Mouse (Mus musculus) intestine, embryonic 16.5 days (tissue): ENCODE results near the gene Camta1. TPM values are rescaled to one million over a fixed set of nuclear protein-coding genes. Genes with fewer than 3 reads are reported as not detected.

ENCODE experiments used
- ATAC-seq: fragments of 200-750 bp; cut with Nextera tagmentation; 2 replicates; pipeline ENCODE4 v1.8.0; 2017; ENCODE audit warnings: moderate TSS enrichment, moderate library complexity
- H3K27ac ChIP-seq: fragments of 300-500 bp; sonication (generic); 2 replicates; pipeline ENCODE4 v1.5.1; 2014; ENCODE audit warnings: mild to moderate bottlenecking, low read length
- H3K27me3 ChIP-seq: fragments of 300-500 bp; sonication (generic); replicated peaks from 2 replicates; pipeline ENCODE4 v1.6.1; 2014; ENCODE audit warnings: low read length, control low read depth, mixed read lengths; ENCODE audit not compliant: control insufficient read depth, insufficient read depth
- H3K36me3 ChIP-seq: fragments of 300-500 bp; sonication (generic); 2 replicates; pipeline ENCODE4 v1.6.1; 2014; ENCODE audit warnings: low read length, control low read depth; ENCODE audit not compliant: control insufficient read depth, insufficient read depth
- H3K4me1 ChIP-seq: fragments of 300-500 bp; sonication (generic); 2 replicates; pipeline ENCODE4 v1.6.1; 2014; ENCODE audit warnings: low read length, control low read depth, mixed read lengths; ENCODE audit not compliant: control insufficient read depth, insufficient read depth
- H3K4me2 ChIP-seq: fragments of 300-500 bp; sonication (generic); 2 replicates; pipeline ENCODE4 v1.6.1; 2014; ENCODE audit warnings: low read depth, low read length, control low read depth
- H3K4me3 ChIP-seq: fragments of 300-500 bp; sonication (generic); 2 replicates; pipeline ENCODE4 v1.5.1; 2014; ENCODE audit warnings: mild to moderate bottlenecking, low read length
- H3K9ac ChIP-seq: fragments of 300-500 bp; sonication (generic); 2 replicates; pipeline ENCODE4 v1.6.1; 2014; ENCODE audit warnings: low read depth, low read length
- H3K9me3 ChIP-seq: fragments of 300-500 bp; sonication (generic); 2 replicates; pipeline ENCODE4 v1.6.1; 2016; ENCODE audit warnings: low read length, control low read depth; ENCODE audit not compliant: control insufficient read depth
- WGBS: fragments of 180-500 bp; shearing (Covaris S2); extraction: QIAGEN DNeasy Blood & Tissue Kit; methylation state at CpG from one replicate; pipeline ENCODE4 v1.1.7; 2014; 5-methylcytosine and 5-hydroxymethylcytosine counted together
- polyA plus RNA-seq: library from polyadenylated mRNA; unstranded; fragments of >200 nt; fragmentation: Nextera tagmentation; extraction: Ambion mirVana; gene quantifications from 2 replicates; pipeline ENCODE4 v1.2.1, GENCODE M21; 2015

The Camta1 gene
- polyA plus RNA-seq, 1 experiment from 2014 or later = 69.1 TPM

DNA sequence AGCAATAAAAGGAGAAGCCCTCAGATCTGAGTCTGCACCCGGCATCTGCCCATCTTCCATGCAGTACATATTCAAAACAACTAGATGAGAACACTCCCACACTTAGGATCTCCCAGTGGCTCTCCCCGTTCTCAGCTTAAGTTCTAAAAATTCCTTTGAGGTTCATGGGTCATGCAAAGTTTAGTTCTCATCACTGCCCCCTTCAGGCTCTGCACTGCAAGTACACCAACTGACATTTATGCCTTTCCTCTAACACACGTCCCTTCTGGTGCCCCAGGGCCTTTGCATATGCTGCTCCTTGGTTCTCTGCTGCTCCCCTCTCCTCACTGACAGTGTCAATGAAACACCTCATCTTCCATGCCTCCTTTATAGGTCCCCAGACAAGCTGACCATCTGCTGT, 436.5 kb downstream of the Camta1 start:
- no peak overlapping the region for H3K27ac ChIP-seq
- H3K27me3 ChIP-seq = no peaks in the 10 kb centered on the region
- no peak overlapping the region for H3K9ac ChIP-seq
- no peaks in the 10 kb centered on the region for H3K9me3 ChIP-seq
- no peak for ATAC-seq
- no peak overlapping the region for H3K4me2 ChIP-seq
- WGBS = 75% methylated on average over 3 of the region's 3 CpGs
- H3K4me3 ChIP-seq = no peak overlapping the region
- H3K36me3 ChIP-seq = no peaks in the 10 kb centered on the region
- H3K4me1 ChIP-seq = no peaks in the 10 kb centered on the region

DNA sequence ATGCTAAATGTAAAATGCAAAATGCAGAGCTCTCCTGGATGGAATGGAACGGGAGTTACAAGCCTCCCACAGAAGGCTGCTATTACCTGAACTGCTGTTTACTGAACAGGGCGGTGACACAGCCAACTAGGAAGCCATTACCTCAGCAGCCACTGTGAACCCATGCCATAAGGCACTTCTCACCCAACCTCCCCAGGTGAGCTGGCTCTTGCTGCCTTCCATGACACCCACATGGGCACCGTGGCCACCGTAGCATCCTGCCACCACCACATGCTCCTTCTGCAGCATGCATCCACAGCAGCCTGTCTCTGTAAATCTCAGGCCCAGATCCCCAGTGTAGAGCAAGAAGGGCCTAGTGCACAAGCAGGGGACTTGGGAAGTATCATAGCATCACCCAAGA, 438.8 kb downstream of the Camta1 start:
- H3K4me3 ChIP-seq = no peak overlapping the region
- H3K9me3 ChIP-seq = no peaks in the 10 kb centered on the region
- 77% methylated on average over 4 of the region's 4 CpGs for WGBS
- H3K4me1 ChIP-seq = no peaks in the 10 kb centered on the region
- H3K36me3 ChIP-seq = no peaks in the 10 kb centered on the region
- no peak overlapping the region for H3K4me2 ChIP-seq
- no peak overlapping the region for H3K27ac ChIP-seq
- ATAC-seq = no peak
- no peak overlapping the region for H3K9ac ChIP-seq
- H3K27me3 ChIP-seq = no peaks in the 10 kb centered on the region

- H3K27me3 ChIP-seq = no peaks in the 10 kb centered on the region
- H3K9ac ChIP-seq = no peak overlapping the region
- ATAC-seq = no peak
- H3K9me3 ChIP-seq = no peaks in the 10 kb centered on the region
- H3K36me3 ChIP-seq = no peaks in the 10 kb centered on the region
- no peak overlapping the region for H3K27ac ChIP-seq
- H3K4me2 ChIP-seq = no peak overlapping the region
- H3K4me1 ChIP-seq = no peaks in the 10 kb centered on the region
- H3K4me3 ChIP-seq = no peak overlapping the region
- 47% methylated on average over 8 of the region's 8 CpGs for WGBS
These were observed 439.3 kb downstream of the Camta1 start for GRCm38 (mm10) chr4:151422361-151422760.

GRCm38 (mm10) chr4:151418344-151418875, 443.3 kb downstream of the Camta1 start:
- 76% methylated on average over 14 of the region's 14 CpGs for WGBS
- Histone ChIP-seq H3K4me2 (no peak overlapping the region), H3K9me3 (no peaks in the 10 kb centered on the region), H3K9ac (no peak overlapping the region), H3K4me1 (no peaks in the 10 kb centered on the region), H3K36me3 (no peaks in the 10 kb centered on the region), H3K27me3 (no peaks in the 10 kb centered on the region), H3K27ac (no peak overlapping the region), H3K4me3 (no peak overlapping the region)
- ATAC-seq = no peak

DNA sequence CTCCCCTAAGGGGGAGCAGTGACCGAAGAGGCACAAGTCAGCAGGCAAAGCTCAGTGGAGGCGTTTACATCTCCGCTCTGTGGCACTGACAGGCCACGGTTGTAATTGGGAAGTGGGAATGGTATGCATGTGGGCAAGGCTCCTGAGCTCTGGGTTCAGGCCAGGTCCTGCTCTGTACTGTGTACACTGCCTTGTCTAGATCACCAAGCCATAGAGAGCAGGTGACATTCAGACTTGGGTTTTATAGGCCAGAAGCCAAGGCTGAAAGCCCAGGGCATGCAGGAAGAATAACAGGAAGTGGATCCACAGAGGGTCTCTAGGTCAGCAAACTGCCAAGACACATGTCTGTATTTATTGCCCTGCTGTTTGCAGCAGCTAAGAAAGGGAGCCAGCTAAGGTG, 445.9 kb downstream of the Camta1 start:
- Histone ChIP-seq H3K36me3 (no peaks in the 10 kb centered on the region), H3K4me2 (no peak overlapping the region), H3K4me3 (no peak overlapping the region), H3K4me1 (peaks cover 13% of the 10 kb centered on the region), H3K9ac (no peak overlapping the region), H3K9me3 (no peaks in the 10 kb centered on the region), H3K27me3 (no peaks in the 10 kb centered on the region), H3K27ac (no peak overlapping the region)
- 59% methylated on average over 4 of the region's 4 CpGs for WGBS
- peak; percentile 39; the same call in 1 of the 2 replicates for ATAC-seq

GRCm38 (mm10) chr4:151415376-151415775, 446.3 kb downstream of the Camta1 start:
- H3K9me3 ChIP-seq = no peaks in the 10 kb centered on the region
- no peaks in the 10 kb centered on the region for H3K36me3 ChIP-seq
- H3K27me3 ChIP-seq = no peaks in the 10 kb centered on the region
- no peak overlapping the region for H3K4me3 ChIP-seq
- peaks cover 13% of the 10 kb centered on the region for H3K4me1 ChIP-seq
- no peak overlapping the region for H3K9ac ChIP-seq
- H3K27ac ChIP-seq = no peak overlapping the region
- 78% methylated on average over 16 of the region's 16 CpGs for WGBS
- H3K4me2 ChIP-seq = no peak overlapping the region
- no peak for ATAC-seq

- Histone ChIP-seq H3K9me3 (no peaks in the 10 kb centered on the region), H3K4me1 (peaks cover 13% of the 10 kb centered on the region), H3K4me2 (no peak overlapping the region), H3K27me3 (no peaks in the 10 kb centered on the region), H3K27ac (no peak overlapping the region), H3K4me3 (no peak overlapping the region), H3K9ac (no peak overlapping the region), H3K36me3 (no peaks in the 10 kb centered on the region)
- peak; percentile 74 for ATAC-seq
- WGBS = 73% methylated on average over 7 of the region's 7 CpGs
These were observed 446.7 kb downstream of the Camta1 start for GRCm38 (mm10) chr4:151414952-151415351.

GRCm38 (mm10) chr4:151411641-151412061, 450.0 kb downstream of the Camta1 start:
- Histone ChIP-seq H3K9ac (peak overlapping the region; percentile 33; the same call in 1 of the 2 replicates), H3K4me3 (peak overlapping the region; percentile 6; the same call in 1 of the 2 replicates), H3K9me3 (peaks cover 5% of the 10 kb centered on the region; the same call in 1 of the 2 replicates), H3K4me2 (peak overlapping the region; percentile 30), H3K4me1 (peaks cover 13% of the 10 kb centered on the region), H3K27ac (0 out of 2 replicates have a peak overlapping the region, but pooled peaks have one; percentile 51), H3K36me3 (no peaks in the 10 kb centered on the region), H3K27me3 (no peaks in the 10 kb centered on the region)
- 14% methylated on average over 14 of the region's 14 CpGs for WGBS
- peak; percentile 67 for ATAC-seq

DNA sequence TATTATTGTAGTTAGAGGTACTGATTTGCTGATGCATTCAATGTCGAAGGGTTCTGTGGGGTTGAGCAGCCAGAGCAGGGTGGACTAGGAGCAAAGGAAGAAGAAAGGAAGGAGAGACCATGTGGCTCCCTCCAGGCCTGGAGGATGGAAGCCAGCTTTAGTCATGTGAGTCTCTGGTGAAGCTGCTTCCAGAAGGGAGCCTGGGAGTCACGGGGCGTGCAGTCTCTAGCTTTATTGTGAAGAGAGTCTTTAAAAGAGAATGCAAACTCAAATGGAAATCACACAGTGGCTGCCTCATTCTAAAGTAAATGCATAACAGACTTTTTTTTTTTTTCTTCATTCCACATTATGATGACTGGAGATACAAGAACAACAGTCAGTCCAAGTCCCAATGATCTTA, 450.7 kb downstream of the Camta1 start:
- Histone ChIP-seq H3K4me2 (no peak overlapping the region), H3K4me1 (peaks cover 13% of the 10 kb centered on the region), H3K36me3 (no peaks in the 10 kb centered on the region), H3K9ac (no peak overlapping the region), H3K9me3 (peaks cover 5% of the 10 kb centered on the region; the same call in 1 of the 2 replicates), H3K4me3 (no peak overlapping the region), H3K27ac (no peak overlapping the region), H3K27me3 (no peaks in the 10 kb centered on the region)
- WGBS = 57% methylated on average over 3 of the region's 3 CpGs
- ATAC-seq = no peak

GRCm38 (mm10) chr4:151409291-151409690, 452.4 kb downstream of the Camta1 start:
- no peaks in the 10 kb centered on the region for H3K36me3 ChIP-seq
- H3K4me1 ChIP-seq = peaks cover 17% of the 10 kb centered on the region
- H3K9ac ChIP-seq = no peak overlapping the region
- H3K27ac ChIP-seq = no peak overlapping the region
- H3K4me3 ChIP-seq = no peak overlapping the region
- peaks cover 5% of the 10 kb centered on the region; the same call in 1 of the 2 replicates for H3K9me3 ChIP-seq
- ATAC-seq = no peak
- WGBS = 83% methylated on average over 6 of the region's 6 CpGs
- no peaks in the 10 kb centered on the region for H3K27me3 ChIP-seq
- H3K4me2 ChIP-seq = no peak overlapping the region
